Mouse (Mus musculus): ENCODE results near the gene Gm49355. TPM values are rescaled to one million over a fixed set of nuclear protein-coding genes. Genes with fewer than 3 reads are reported as not detected.

Gene Gm49355
- polyA plus RNA-seq, 1 experiment = not detected

DNA sequence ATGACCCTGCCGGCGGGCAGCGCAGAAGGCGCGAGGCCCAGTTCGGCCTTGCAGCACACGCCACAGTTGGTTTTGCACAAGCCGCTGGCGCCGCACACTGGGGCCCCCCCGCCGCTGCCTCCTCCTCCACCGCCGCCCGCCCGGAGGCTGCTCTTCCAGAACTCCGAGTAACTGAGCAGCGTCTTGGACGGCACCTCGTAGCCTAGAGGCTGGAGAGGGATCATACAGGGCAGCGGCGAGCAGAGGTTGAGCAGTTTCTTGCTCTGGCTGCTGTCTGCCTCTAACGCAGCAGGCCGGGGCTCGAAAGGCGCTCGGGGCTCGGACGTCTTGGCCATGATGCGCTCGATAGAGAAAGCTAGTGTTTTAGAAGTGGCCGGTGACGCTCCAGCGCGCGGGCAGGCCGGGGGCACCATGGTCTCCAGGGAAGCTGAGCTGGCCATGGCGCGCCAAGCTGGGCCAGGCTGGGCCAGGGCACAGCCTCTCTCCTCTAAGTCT lies 61.0 kb downstream of the Gm49355 start:
- H3K4me3 ChIP-seq (ENCODE audit: insufficient read depth, poor library complexity, severe bottlenecking) = no peak overlapping the region
- no peaks in the 10 kb centered on the region for H3K36me3 ChIP-seq (ENCODE audit: control insufficient read depth, insufficient read depth)
- H3K79me2 ChIP-seq (ENCODE audit: control insufficient read depth, insufficient read depth) = no peaks in the 10 kb centered on the region
- TF ChIP-seq MYOG (IDR thresholded peaks at IDR 0.05; ENCODE audit: control insufficient read depth, extremely low read depth, insufficient read length) (no peak), CEBPB (IDR thresholded peaks at IDR 0.05; ENCODE audit: low read depth) (no peak), FOSL1 (IDR thresholded peaks at IDR 0.05; ENCODE audit: insufficient read depth, low read length, poor library complexity, severe bottlenecking) (no peak), MYOD1 (IDR thresholded peaks at IDR 0.05; ENCODE audit: control insufficient read depth, insufficient read length, low read depth) (no peak), MAX (IDR thresholded peaks at IDR 0.05) (no peak), CTCF (IDR thresholded peaks at IDR 0.05; ENCODE audit: control insufficient read depth, insufficient read depth, insufficient read length) (no peak), USF1 (IDR thresholded peaks at IDR 0.05; ENCODE audit: low read depth) (no peak)
- no peaks in the 10 kb centered on the region for H3K79me3 ChIP-seq (ENCODE audit: low read depth)
- H3K27me3 ChIP-seq (ENCODE audit: control insufficient read depth, insufficient read depth, insufficient read length) = peaks cover 69% of the 10 kb centered on the region
- no peak overlapping the region for H3ac ChIP-seq (ENCODE audit: control insufficient read depth, insufficient read length, low read depth)

DNA sequence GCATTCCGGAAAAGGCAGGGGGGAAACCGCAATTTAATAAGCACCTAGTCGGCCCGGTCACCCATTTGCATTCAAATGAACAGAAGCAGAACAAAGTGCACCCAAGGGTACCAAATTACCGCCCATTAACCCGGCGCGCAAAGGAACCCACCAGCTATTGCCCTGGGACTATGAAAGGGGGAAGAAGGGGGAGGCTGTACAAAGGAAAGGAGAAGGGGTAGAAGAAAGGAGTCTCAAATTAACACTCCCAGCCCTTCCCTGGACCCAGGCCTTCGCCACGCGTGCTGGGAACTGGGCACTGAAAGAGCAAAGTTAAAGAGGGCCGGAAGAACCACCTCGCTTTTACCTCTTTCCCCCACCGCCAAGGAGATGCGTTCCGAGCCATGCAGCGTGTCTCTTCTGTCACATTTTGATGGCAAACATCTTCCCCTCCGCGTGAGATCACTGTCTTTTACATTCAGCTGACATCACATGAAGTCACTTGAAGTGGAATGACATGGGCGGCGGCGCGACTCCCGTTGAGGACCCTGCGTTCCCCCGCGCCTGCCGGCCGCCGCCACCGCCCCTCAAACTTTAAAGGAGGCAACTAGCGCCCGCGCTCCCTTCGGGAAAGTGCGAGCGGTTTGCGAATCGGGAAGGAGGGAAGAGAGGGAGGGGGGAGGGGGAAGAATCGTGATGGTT lies 61.6 kb downstream of the Gm49355 start:
- no peaks in the 10 kb centered on the region for H3K79me2 ChIP-seq (ENCODE audit: control insufficient read depth, insufficient read depth)
- no peaks in the 10 kb centered on the region for H3K79me3 ChIP-seq (ENCODE audit: low read depth)
- H3K27me3 ChIP-seq (ENCODE audit: control insufficient read depth, insufficient read depth, insufficient read length) = peaks cover 65% of the 10 kb centered on the region
- H3K4me3 ChIP-seq (ENCODE audit: insufficient read depth, poor library complexity, severe bottlenecking) = no peak overlapping the region
- no peak for TF ChIP-seq USF1 (IDR thresholded peaks at IDR 0.05; ENCODE audit: low read depth)
- TF ChIP-seq MAX (IDR thresholded peaks at IDR 0.05) = no peak
- no peak for TF ChIP-seq CTCF (IDR thresholded peaks at IDR 0.05; ENCODE audit: control insufficient read depth, insufficient read depth, insufficient read length)
- no peak for TF ChIP-seq MYOG (IDR thresholded peaks at IDR 0.05; ENCODE audit: control insufficient read depth, extremely low read depth, insufficient read length)
- TF ChIP-seq CEBPB (IDR thresholded peaks at IDR 0.05; ENCODE audit: low read depth) = no peak
- no peak for TF ChIP-seq MYOD1 (IDR thresholded peaks at IDR 0.05; ENCODE audit: control insufficient read depth, insufficient read length, low read depth)
- H3K36me3 ChIP-seq (ENCODE audit: control insufficient read depth, insufficient read depth) = no peaks in the 10 kb centered on the region
- H3ac ChIP-seq (ENCODE audit: control insufficient read depth, insufficient read length, low read depth) = no peak overlapping the region

DNA sequence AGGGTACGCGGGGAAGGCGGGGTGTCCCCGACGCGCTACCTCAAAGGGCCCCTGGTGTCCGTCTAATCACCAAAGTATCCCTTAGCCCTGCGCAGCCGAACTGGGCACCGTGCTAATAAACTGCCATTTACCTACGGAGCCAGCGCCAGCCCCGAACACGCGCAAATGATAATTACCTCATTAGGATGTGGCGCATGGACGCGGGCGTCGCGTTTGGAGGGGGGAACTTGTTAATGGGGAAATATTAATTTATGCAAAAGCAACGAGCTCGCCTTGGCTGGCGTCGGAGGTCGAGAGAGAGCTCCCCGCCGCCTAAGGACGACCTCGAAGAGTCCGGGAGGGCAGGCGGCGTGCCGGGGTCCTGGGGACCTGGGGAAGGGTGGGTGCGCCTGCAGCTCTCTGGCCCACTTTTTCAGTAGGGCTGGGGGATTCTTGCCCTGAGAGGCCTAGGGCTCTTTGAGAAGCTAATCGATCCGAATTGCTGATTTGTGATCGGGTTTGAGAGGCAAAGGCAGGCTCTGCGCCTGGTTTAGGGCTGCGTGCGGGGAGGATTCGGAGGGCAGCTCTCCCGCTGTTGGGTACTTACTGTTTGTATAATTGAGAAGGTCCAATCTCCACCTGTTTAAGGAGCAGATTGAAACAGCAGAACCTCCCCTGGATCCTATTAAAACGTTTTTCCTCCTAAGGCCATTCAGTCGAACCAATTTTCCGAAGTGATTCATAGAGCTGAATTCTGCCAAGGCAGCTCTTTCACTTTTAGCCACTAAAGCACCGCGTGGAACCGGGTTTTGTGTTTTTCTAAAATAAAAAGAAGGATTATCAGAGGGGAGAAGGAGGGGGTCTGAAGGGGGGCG lies 62.5 kb downstream of the Gm49355 start:
- TF ChIP-seq USF1 (IDR thresholded peaks at IDR 0.05; ENCODE audit: low read depth) (no peak), CTCF (IDR thresholded peaks at IDR 0.05; ENCODE audit: control insufficient read depth, insufficient read depth, insufficient read length) (no peak), MYOG (IDR thresholded peaks at IDR 0.05; ENCODE audit: control insufficient read depth, extremely low read depth, insufficient read length) (no peak)
- Histone ChIP-seq H3K36me3 (ENCODE audit: control insufficient read depth, insufficient read depth) (no peaks in the 10 kb centered on the region), H3ac (ENCODE audit: control insufficient read depth, insufficient read length, low read depth) (no peak overlapping the region), H3K4me3 (ENCODE audit: insufficient read depth, poor library complexity, severe bottlenecking) (no peak overlapping the region), H3K79me2 (ENCODE audit: control insufficient read depth, insufficient read depth) (no peaks in the 10 kb centered on the region), H3K79me3 (ENCODE audit: low read depth) (no peaks in the 10 kb centered on the region), H3K27me3 (ENCODE audit: control insufficient read depth, insufficient read depth, insufficient read length) (peaks cover 57% of the 10 kb centered on the region)

DNA sequence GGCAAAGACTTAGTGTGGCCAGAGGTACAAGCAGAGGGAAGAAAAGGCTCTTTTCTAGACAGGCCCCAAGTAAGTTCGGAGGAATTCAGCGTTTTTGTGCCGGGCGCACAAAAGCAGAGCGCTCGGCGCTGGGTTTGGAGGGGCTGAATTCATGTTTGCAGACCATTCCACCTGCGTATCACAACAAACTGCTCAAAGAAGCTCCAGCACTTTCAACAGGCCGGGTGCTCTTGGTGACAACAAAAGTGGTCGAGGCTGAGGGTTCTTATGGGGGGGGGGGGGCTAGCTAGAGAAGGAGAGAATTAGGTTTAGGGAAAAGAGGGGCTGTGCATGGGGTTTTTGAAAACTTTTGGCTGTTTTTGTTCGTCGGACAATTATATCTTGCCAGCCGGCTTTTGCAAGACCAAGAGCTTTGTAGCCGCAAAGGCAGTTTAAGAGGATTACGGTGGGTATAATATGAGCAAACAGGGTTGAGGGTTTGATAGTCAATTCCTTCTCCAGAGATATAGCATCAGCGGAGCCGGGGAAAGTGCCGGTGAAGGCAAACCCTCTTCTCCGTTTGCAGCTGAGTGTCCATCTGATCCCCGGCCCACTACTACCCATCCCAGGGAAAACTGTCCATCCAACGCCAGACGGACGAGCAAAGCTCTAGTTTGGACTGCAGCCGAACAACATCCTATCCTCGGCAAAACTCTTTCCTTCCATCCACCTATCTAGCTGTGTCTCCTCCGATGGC lies 63.3 kb downstream of the Gm49355 start:
- no peaks in the 10 kb centered on the region for H3K79me3 ChIP-seq (ENCODE audit: low read depth)
- TF ChIP-seq FOSL1 (IDR thresholded peaks at IDR 0.05; ENCODE audit: insufficient read depth, low read length, poor library complexity, severe bottlenecking) (no peak), MAX (IDR thresholded peaks at IDR 0.05) (no peak), MYOG (IDR thresholded peaks at IDR 0.05; ENCODE audit: control insufficient read depth, extremely low read depth, insufficient read length) (no peak), CTCF (IDR thresholded peaks at IDR 0.05; ENCODE audit: control insufficient read depth, insufficient read depth, insufficient read length) (no peak), USF1 (IDR thresholded peaks at IDR 0.05; ENCODE audit: low read depth) (no peak), CEBPB (IDR thresholded peaks at IDR 0.05; ENCODE audit: low read depth) (no peak)
- H3K4me3 ChIP-seq (ENCODE audit: insufficient read depth, poor library complexity, severe bottlenecking) = no peak overlapping the region
- no peaks in the 10 kb centered on the region for H3K36me3 ChIP-seq (ENCODE audit: control insufficient read depth, insufficient read depth)
- no peaks in the 10 kb centered on the region for H3K79me2 ChIP-seq (ENCODE audit: control insufficient read depth, insufficient read depth)
- peaks cover 49% of the 10 kb centered on the region for H3K27me3 ChIP-seq (ENCODE audit: control insufficient read depth, insufficient read depth, insufficient read length)
- no peak overlapping the region for H3ac ChIP-seq (ENCODE audit: control insufficient read depth, insufficient read length, low read depth)

- Histone ChIP-seq H3K27me3 (ENCODE audit: control insufficient read depth, insufficient read depth, insufficient read length) (peaks cover 42% of the 10 kb centered on the region), H3K36me3 (ENCODE audit: control insufficient read depth, insufficient read depth) (no peaks in the 10 kb centered on the region), H3ac (ENCODE audit: control insufficient read depth, insufficient read length, low read depth) (no peak within 1 kb of the TSS), H3K4me3 (ENCODE audit: insufficient read depth, poor library complexity, severe bottlenecking) (no peak within 1 kb of the TSS), H3K79me3 (ENCODE audit: low read depth) (no peaks in the 10 kb centered on the region), H3K79me2 (ENCODE audit: control insufficient read depth, insufficient read depth) (no peaks in the 10 kb centered on the region)
- TF ChIP-seq MYOG (IDR thresholded peaks at IDR 0.05; ENCODE audit: control insufficient read depth, extremely low read depth, insufficient read length) (no peak), CTCF (IDR thresholded peaks at IDR 0.05; ENCODE audit: control insufficient read depth, insufficient read depth, insufficient read length) (no peak), CEBPB (IDR thresholded peaks at IDR 0.05; ENCODE audit: low read depth) (no peak), MYOD1 (IDR thresholded peaks at IDR 0.05; ENCODE audit: control insufficient read depth, insufficient read length, low read depth) (no peak), USF1 (IDR thresholded peaks at IDR 0.05; ENCODE audit: low read depth) (no peak), FOSL1 (IDR thresholded peaks at IDR 0.05; ENCODE audit: insufficient read depth, low read length, poor library complexity, severe bottlenecking) (no peak), MAX (IDR thresholded peaks at IDR 0.05) (no peak)
Observed at GRCm38 (mm10) chr14:12348089-12348488, 64.3 kb downstream of the Gm49355 start, which contains the start of gene Fezf2. Gene Fezf2, minus strand, starts transcription at chr14:12348189.

All from C2C12 (cell line).